Mouse (Mus musculus) CH12.LX (cell line): ENCODE data around the gene Spin2f.
"Not testable (repeated sequence)": the region's sequence is repeated elsewhere in the genome, so short reads cannot be mapped to it uniquely, and the experiment has no call there.

Experiments used
- CHD2 ChIP-seq: IDR thresholded peaks from 2 replicates; pipeline ENCODE4 v1.6.1; 2011; ENCODE audit warnings: low read length, improper control_type of control experiment
- CTCF ChIP-seq, 2 experiments: IDR thresholded peaks in 1 of 2; conservative IDR thresholded peaks in 1 of 2; 2 replicates each; pipeline ENCODE4 v1.5.1; 2011 to 2012; ENCODE audit warnings: low read depth in 2 of 2, low read length in 2 of 2, improper control_type of control experiment in 1 of 2, inconsistent platforms in 1 of 2, mild to moderate bottlenecking in 1 of 2, moderate library complexity in 1 of 2
- MAX ChIP-seq: IDR thresholded peaks from 2 replicates; pipeline ENCODE4 v1.6.1; 2011; ENCODE audit warnings: low read length, improper control_type of control experiment
- TCF12 ChIP-seq: IDR thresholded peaks from 2 replicates; pipeline ENCODE4 v1.6.1; 2014; ENCODE audit warnings: low read depth, mild to moderate bottlenecking, inconsistent platforms, low read length, improper control_type of control experiment
- ZC3H11A ChIP-seq: IDR thresholded peaks from 2 replicates; pipeline ENCODE4 v1.6.1; 2012; ENCODE audit warnings: low read depth, mild to moderate bottlenecking, inconsistent platforms, low read length, improper control_type of control experiment

DNA sequence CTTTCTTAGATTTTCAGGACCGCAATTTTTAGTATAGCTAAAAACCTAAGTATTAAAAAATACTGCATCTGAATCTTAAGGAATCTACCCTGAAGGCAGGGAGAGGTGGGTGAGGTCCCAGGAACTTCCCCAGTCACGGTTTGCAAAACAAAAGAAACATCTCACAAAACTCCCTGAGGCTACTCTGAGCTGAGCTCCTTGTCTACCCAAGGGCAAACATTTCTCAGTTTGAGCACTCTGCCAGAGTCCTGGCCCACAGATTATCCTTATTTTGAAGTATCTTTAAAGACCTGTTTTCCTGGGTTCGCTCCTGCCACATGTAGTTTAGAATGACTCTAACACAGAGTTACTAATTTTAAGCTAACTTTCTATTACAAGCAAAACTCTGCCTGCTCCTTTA, 11.9 kb upstream of the Spin2f start:
- not testable (repeated sequence) for TF ChIP-seq ZC3H11A; TCF12; CHD2; CTCF (conservative IDR thresholded peaks at IDR 0.05 in 1 of 2, IDR thresholded peaks at IDR 0.05 in 1 of 2; ENCODE audit: low read depth in 2 of 2, low read length in 2 of 2); MAX
